9 mouse cellular contexts compared by ENCODE assay signal in the genomic region with DNA sequence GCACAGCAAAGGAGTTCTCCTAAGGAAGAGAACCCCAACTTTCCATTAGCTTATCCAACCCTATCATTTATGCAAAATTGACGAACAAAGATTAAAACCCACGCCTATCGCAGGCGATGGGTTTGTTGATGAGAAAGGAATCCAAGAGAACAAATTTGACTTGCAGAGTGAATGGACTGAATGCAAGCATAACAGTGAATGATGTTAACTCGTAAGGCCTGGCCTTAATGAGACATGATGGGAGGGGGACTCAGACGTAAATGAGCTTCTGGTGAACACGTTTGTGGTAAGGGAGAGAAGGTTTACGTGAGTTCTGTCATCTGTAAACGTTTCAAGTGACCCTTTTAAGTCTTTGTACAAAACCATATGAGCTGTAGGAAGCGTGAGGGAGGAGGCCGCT. TPM values are rescaled to one million over a fixed set of nuclear protein-coding genes. Genes with fewer than 3 reads are reported as not detected.
DNase-seq lines count a peak whose midpoint lies in the region; ATAC-seq lines count a peak whose summit lies in the region.
"Had no signal": no experiment of that assay in that cellular context is flagged by ENCODE, and none has a peak within 500 bp of the region (broad histone marks: within the 10 kb centered on the region; RNA-seq: fewer than 3 reads in every experiment).

No protein-coding gene starts in this region.

- H3K9me3 ChIP-seq in liver, embryonic 11.5 days (ENCODE audit: control insufficient read depth, low read length): 0 out of 2 replicates have a peak, but pooled peaks cover 2% of the 10 kb centered on the region
- no peaks in the 10 kb centered on the region for H3K9me3 ChIP-seq in forebrain, embryonic 15.5 days
- H3K9me3 ChIP-seq in limb, embryonic 11.5 days (ENCODE audit: control insufficient read depth, low read length): no peaks in the 10 kb centered on the region; the same call in 1 of the 2 replicates
- no peaks in the 10 kb centered on the region for H3K9me3 ChIP-seq in neural tube, embryonic 13.5 days

- peak overlapping the region; percentile 98 for H3K4me2 ChIP-seq in liver, embryonic 11.5 days
- H3K4me2 ChIP-seq in forebrain, embryonic 15.5 days (replicated peaks): peak overlapping the region; percentile 96
- peak overlapping the region; percentile 99 for H3K4me2 ChIP-seq in limb, embryonic 11.5 days (ENCODE audit: low read depth, severe bottlenecking)
- H3K4me2 ChIP-seq in neural tube, embryonic 13.5 days: peak overlapping the region; percentile 100

- no peak overlapping the region for H3K9ac ChIP-seq in liver, embryonic 11.5 days (ENCODE audit: low read depth, low read length)
- H3K9ac ChIP-seq in forebrain, embryonic 15.5 days (replicated peaks): peak overlapping the region; percentile 49; the same call in 1 of the 2 replicates
- H3K9ac ChIP-seq in limb, embryonic 11.5 days (ENCODE audit: low read length): no peak overlapping the region
- peak overlapping the region; percentile 73; the same call in 1 of the 2 replicates for H3K9ac ChIP-seq in neural tube, embryonic 13.5 days

- peak overlapping the region; percentile 58; the same call in 1 of the 2 replicates for H3K4me3 ChIP-seq in liver, embryonic 11.5 days (ENCODE audit: low read depth, low read length)
- H3K4me3 ChIP-seq in forebrain, embryonic 15.5 days: peak overlapping the region; percentile 51
- peak overlapping the region; percentile 51; the same call in 1 of the 2 replicates for H3K4me3 ChIP-seq in limb, embryonic 11.5 days (ENCODE audit: low read depth, low read length)
- H3K4me3 ChIP-seq in neural tube, embryonic 13.5 days: peak overlapping the region; percentile 59

- H3K36me3 ChIP-seq in liver, embryonic 11.5 days (ENCODE audit: control insufficient read depth, insufficient read depth, low read length): no peaks in the 10 kb centered on the region
- no peaks in the 10 kb centered on the region for H3K36me3 ChIP-seq in forebrain, embryonic 15.5 days
- H3K36me3 ChIP-seq in limb, embryonic 11.5 days (ENCODE audit: control insufficient read depth, insufficient read depth, low read length): no peaks in the 10 kb centered on the region
- H3K36me3 ChIP-seq in neural tube, embryonic 13.5 days: no peaks in the 10 kb centered on the region

- H3K27me3 ChIP-seq in liver, embryonic 11.5 days (replicated peaks; ENCODE audit: control insufficient read depth, insufficient read depth, low read length): peaks cover 27% of the 10 kb centered on the region
- H3K27me3 ChIP-seq in forebrain, embryonic 15.5 days: peaks cover 5% of the 10 kb centered on the region; the same call in 1 of the 2 replicates
- H3K27me3 ChIP-seq in limb, embryonic 11.5 days (ENCODE audit: control insufficient read depth, insufficient read depth, low read length): peaks cover 12% of the 10 kb centered on the region
- H3K27me3 ChIP-seq in neural tube, embryonic 13.5 days: peaks cover 37% of the 10 kb centered on the region

- 22% methylated on average over 11 of the region's 11 CpGs for WGBS in liver, embryonic 11.5 days
- WGBS in forebrain, embryonic 15.5 days: 2% methylated on average over 11 of the region's 11 CpGs
- 4% methylated on average over 11 of the region's 11 CpGs for WGBS in limb, embryonic 11.5 days
- 7% methylated on average over 11 of the region's 11 CpGs for WGBS in neural tube, embryonic 13.5 days

- H3K27ac ChIP-seq in liver, embryonic 11.5 days (ENCODE audit: low read depth, low read length): no peak overlapping the region
- no peak overlapping the region for H3K27ac ChIP-seq in forebrain, embryonic 15.5 days (replicated peaks)
- H3K27ac ChIP-seq in limb, embryonic 11.5 days (replicated peaks; ENCODE audit: low read depth, low read length): no peak overlapping the region
- H3K27ac ChIP-seq in neural tube, embryonic 13.5 days (replicated peaks): no peak overlapping the region
- H3K27ac ChIP-seq: macrophage had no signal

- DNase-seq in liver, embryonic 11.5 days (ENCODE audit: low spot score): no peak
- DNase-seq in liver (no peak), MN1 (ENCODE audit: low spot score) (no peak)
- no peak for DNase-seq in limb, embryonic 11.5 days (ENCODE audit: low spot score)
- no peak for DNase-seq in thymus, postnatal 14 days

- no peak for ATAC-seq in liver, embryonic 11.5 days (replicated peaks; ENCODE audit: low FRiP score)
- ATAC-seq in forebrain, embryonic 15.5 days (replicated peaks): no peak; the same call in 1 of the 2 replicates
- no peak for ATAC-seq in limb, embryonic 11.5 days (ENCODE audit: insufficient number of reproducible peaks, low FRiP score, low TSS enrichment, low read depth)
- ATAC-seq in neural tube, embryonic 13.5 days (ENCODE audit: low read depth): no peak
- ATAC-seq in inflammation-experienced regulatory T-cells, adult 6 months: no peak

- peaks cover 18% of the 10 kb centered on the region for H3K4me1 ChIP-seq in liver, embryonic 11.5 days (replicated peaks; ENCODE audit: control insufficient read depth, insufficient read depth, low read length)
- peaks cover 30% of the 10 kb centered on the region for H3K4me1 ChIP-seq in forebrain, embryonic 15.5 days
- peaks cover 12% of the 10 kb centered on the region; the same call in 1 of the 2 replicates for H3K4me1 ChIP-seq in limb, embryonic 11.5 days (ENCODE audit: control insufficient read depth, insufficient read depth, low read length)
- peaks cover 39% of the 10 kb centered on the region for H3K4me1 ChIP-seq in neural tube, embryonic 13.5 days (replicated peaks)

RNA-seq across cellular contexts. Expression of a gene that starts 1.2 kb away (rescaled TPM):
- 3.1 and 3.6 TPM in 2 replicates for polyA plus RNA-seq in liver, embryonic 11.5 days (2014; fragmentation: Nextera tagmentation; extraction: Ambion mirVana)
- polyA plus RNA-seq in forebrain, embryonic 15.5 days (2015; fragmentation: Nextera tagmentation; extraction: Ambion mirVana): 4.3 and 4.8 TPM in 2 replicates
- 5.8 and 6.1 TPM in 2 replicates for polyA plus RNA-seq in limb, embryonic 11.5 days (2014; fragmentation: Nextera tagmentation; extraction: Ambion mirVana)
- 2.7 and 4.8 TPM in 2 replicates for polyA plus RNA-seq in neural tube, embryonic 13.5 days (2015; fragmentation: Nextera tagmentation; extraction: Ambion mirVana)
- under 1 TPM; 0.10 to 0.34 (median 0.34) TPM for polyA plus RNA-seq in inflammation-experienced regulatory T-cells, adult 6 months (2017; shearing (Covaris generic))

Comparison
In these comparisons a context has a peak if more than half of its experiments do, and no peak if none do; other contexts are left out.
1. H3K9ac ChIP-seq: peak in forebrain, embryonic 15.5 days (single experiment) and neural tube, embryonic 13.5 days (single experiment); none in liver, embryonic 11.5 days (single experiment) and limb, embryonic 11.5 days (single experiment).
2. Peak in every context shown above with its lines, with median percentiles within 50 percentile points of each other: H3K4me2 ChIP-seq and H3K4me3 ChIP-seq.